Mouse (Mus musculus) spleen, adult 2 months (tissue): Measurements from ENCODE around the gene G3bp1. TPM values are rescaled to one million over a fixed set of nuclear protein-coding genes. Genes with fewer than 3 reads are reported as not detected.
A peak's percentile ranks its signal among the peaks of the same experiment; 100 is the strongest.

Experiments
- DNase-seq, 2 experiments: peaks; one replicate each; pipeline versions ENCODE4 v3.0.0 to v3.0.0-alpha.2; 2012 to 2021; ENCODE audit warnings: low spot score in 2 of 2, low read depth in 1 of 2
- H3K27ac ChIP-seq: fragments of 200-500 bp; 2 replicates; pipeline ENCODE4 v1.5.1; 2012; ENCODE audit warnings: low read length, inconsistent platforms; ENCODE audit not compliant: insufficient read depth
- H3K27me3 ChIP-seq: fragments of 200-500 bp; 2 replicates; pipeline ENCODE4 v1.6.1; 2012; ENCODE audit warnings: mild to moderate bottlenecking, moderate library complexity, low read length, inconsistent platforms; ENCODE audit not compliant: control insufficient read depth, insufficient read depth
- H3K36me3 ChIP-seq: fragments of 200-500 bp; 2 replicates; pipeline ENCODE4 v1.6.1; 2012; ENCODE audit warnings: mild to moderate bottlenecking, low read length, inconsistent platforms; ENCODE audit not compliant: control insufficient read depth, insufficient read depth
- H3K4me1 ChIP-seq: fragments of 200-500 bp; 2 replicates; pipeline ENCODE4 v1.6.1; 2011; ENCODE audit warnings: inconsistent platforms; ENCODE audit not compliant: control insufficient read depth, insufficient read depth, insufficient read length
- H3K4me3 ChIP-seq: fragments of 200-500 bp; 2 replicates; pipeline ENCODE4 v1.5.1; 2011; ENCODE audit warnings: mild to moderate bottlenecking, inconsistent platforms; ENCODE audit not compliant: insufficient read depth, insufficient read length; ENCODE audit errors: extremely low read depth
- CTCF ChIP-seq: fragments of 200-500 bp; IDR thresholded peaks from 2 replicates; pipeline ENCODE4 v1.5.1; 2011; ENCODE audit warnings: mild to moderate bottlenecking, inconsistent platforms; ENCODE audit not compliant: insufficient read depth, insufficient read length, insufficient replicate concordance; ENCODE audit errors: extremely low read depth
- POLR2A ChIP-seq: fragments of 200-500 bp; IDR thresholded peaks from 2 replicates; pipeline ENCODE4 v1.6.1; 2011; ENCODE audit warnings: low read depth, low read length, inconsistent platforms
- WGBS: fragments of 180-500 bp; shearing (Covaris S2); methylation state at CpG from one replicate; pipeline ENCODE4 v1.1.7; 2018; 5-methylcytosine and 5-hydroxymethylcytosine counted together
- polyA plus RNA-seq: library from polyadenylated mRNA; depleted of rRNA; stranded (reverse); fragments of >200 nt; gene quantifications from 2 replicates; pipeline ENCODE4 v1.2.3, GENCODE M21; 2012

Gene G3bp1
- polyA plus RNA-seq, 1 experiment = 25.1 TPM

DNA sequence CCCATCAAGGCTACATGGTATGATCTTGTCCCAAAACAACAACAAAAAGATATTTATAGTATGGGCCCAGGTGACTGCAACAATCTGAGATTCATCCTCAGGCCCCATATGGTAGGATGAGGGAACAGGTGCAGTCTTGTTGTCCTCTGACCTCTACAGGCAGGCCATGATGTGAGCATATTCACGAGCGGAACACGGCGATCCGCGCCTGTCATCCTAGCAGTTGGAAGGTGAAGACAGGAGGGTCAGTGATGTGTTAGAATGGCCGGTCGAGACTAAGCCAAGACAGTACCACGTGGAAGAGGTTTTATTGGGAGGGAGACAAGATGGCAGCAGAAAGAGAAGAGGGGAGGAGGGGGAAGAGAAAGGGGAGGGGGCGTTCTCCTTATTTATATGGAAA, 4.8 kb upstream of the G3bp1 start:
- Histone ChIP-seq H3K4me1 (peaks cover 11% of the 10 kb centered on the region; the same call in 1 of the 2 replicates), H3K27me3 (no peaks in the 10 kb centered on the region), H3K27ac (no peak overlapping the region), H3K36me3 (no peaks in the 10 kb centered on the region), H3K4me3 (no peak overlapping the region)
- TF ChIP-seq POLR2A = no peak
- TF ChIP-seq CTCF = no peak
- no peak for DNase-seq
- WGBS = 90% methylated on average over 10 of the region's 10 CpGs

DNA sequence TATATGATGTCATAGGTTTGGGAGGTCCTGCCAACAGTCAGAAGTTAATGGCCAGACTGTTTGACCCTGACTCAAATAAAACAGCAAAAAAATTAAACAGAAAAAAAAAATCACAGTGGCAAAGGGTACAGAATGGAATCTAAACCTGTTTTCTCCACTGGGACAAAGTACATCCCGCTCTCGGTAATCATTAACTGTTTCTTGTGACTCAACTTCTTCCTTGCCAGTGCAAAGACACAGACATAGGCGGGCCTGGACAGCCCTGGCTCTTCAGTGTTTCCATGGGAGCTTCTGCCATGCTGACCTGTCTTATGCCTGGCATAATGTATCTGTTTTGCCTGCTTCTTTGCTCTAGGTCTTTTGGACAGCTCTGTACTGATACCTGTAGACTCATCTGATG, 4.3 kb upstream of the G3bp1 start:
- H3K36me3 ChIP-seq = no peaks in the 10 kb centered on the region
- no peaks in the 10 kb centered on the region for H3K27me3 ChIP-seq
- no peak overlapping the region for H3K27ac ChIP-seq
- 95% methylated on average over 3 of the region's 3 CpGs for WGBS
- H3K4me3 ChIP-seq = no peak overlapping the region
- no peak for TF ChIP-seq CTCF
- no peak for TF ChIP-seq POLR2A
- DNase-seq = no peak
- peaks cover 10% of the 10 kb centered on the region; the same call in 1 of the 2 replicates for H3K4me1 ChIP-seq

DNA sequence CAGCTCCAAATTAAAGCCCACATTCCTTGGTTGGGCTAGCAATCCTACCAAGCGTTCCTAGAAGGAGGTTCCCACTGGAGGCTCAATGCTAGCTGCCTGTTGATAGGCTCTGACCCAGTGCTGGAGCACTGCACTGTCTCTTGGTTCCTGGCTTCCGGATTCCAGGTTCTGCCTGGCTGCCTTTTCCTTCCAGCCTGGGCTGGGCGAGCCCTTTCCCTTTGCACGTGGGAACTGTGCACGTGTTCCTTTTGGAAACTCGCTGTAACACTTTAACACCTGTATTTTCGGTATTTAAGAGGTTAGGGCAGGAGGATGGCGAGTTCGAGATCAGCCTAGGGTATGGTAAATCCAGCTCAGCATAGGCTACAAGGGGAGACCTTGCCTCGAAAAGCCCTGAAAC, 1.5 kb upstream of the G3bp1 start:
- Histone ChIP-seq H3K27me3 (no peaks in the 10 kb centered on the region), H3K36me3 (no peaks in the 10 kb centered on the region), H3K4me3 (no peak overlapping the region), H3K27ac (peak overlapping the region; percentile 82; the same call in 1 of the 2 replicates), H3K4me1 (peaks cover 8% of the 10 kb centered on the region; the same call in 1 of the 2 replicates)
- no peak for DNase-seq
- TF ChIP-seq POLR2A = no peak
- no peak for TF ChIP-seq CTCF
- WGBS = 81% methylated on average over 10 of the region's 10 CpGs

DNA sequence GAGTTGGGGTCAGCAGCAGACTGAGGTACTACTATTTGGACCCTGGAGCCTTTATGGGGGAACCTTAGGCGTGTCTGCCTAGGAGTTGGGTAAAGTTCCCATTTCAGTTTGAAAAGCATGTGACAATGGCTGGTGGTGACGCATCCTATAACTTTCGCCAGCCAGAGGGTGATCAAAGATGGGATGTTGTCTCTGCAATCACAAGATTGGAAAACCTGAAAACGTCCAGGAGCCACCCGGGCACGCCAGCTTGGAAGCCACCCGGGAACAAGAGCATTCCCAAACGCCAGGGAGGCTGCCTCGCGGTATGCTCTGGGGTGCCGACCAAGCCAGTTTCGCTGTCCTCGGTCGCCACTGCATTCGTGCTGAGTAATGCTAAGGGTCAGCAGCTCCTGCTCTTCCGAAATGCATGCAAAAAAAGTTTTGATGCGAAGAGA, 856 bp upstream of the G3bp1 start:
- no peaks in the 10 kb centered on the region for H3K27me3 ChIP-seq
- peak overlapping the region; percentile 82 for H3K27ac ChIP-seq
- TF ChIP-seq CTCF (no peak), POLR2A (no peak)
- peak in 1 of 2 experiments; percentile 23 for DNase-seq
- peaks cover 8% of the 10 kb centered on the region; the same call in 1 of the 2 replicates for H3K4me1 ChIP-seq
- no peaks in the 10 kb centered on the region for H3K36me3 ChIP-seq
- H3K4me3 ChIP-seq = peak overlapping the region; percentile 66
- under 1% methylated on average over 17 of the region's 17 CpGs for WGBS

DNA sequence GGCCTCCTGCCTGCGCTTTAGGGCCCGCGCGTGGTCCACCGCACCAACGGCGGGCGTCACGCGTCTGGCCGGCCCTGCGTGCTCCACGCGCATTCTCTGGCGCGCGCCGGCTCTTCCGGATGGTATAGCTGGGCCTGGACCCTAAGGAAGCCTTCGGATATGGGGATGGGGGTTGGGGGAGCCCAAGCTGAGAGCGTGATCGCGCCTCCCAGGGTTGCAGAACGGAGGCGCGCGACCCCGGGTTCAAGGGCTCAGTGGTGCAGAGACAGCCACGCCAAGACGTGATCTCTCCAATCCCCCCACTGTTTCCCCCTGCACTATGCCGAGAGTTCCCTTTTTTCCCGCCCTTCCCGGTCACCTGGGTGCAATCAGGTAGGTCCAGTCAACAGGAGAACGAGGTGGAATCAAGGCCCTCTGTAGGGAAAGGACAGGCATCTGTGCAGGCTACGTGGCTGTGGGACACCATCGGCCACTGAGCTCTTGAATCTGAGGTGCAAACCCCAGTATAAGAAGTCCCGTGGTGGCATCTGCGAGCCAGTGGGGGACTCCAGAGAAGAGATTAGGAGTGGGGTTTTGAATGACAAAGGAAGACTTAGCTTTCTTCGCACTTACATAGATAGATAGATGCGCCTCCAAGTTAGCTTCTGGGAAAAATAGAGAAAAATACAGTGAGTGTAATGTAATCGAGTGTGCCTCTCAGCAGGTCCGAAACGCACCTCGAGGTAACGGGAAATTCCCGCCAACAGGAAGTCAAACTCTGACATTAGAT, 622 bp downstream of the G3bp1 start:
- Histone ChIP-seq H3K4me1 (peaks cover 10% of the 10 kb centered on the region; the same call in 1 of the 2 replicates), H3K36me3 (no peaks in the 10 kb centered on the region; the same call in 1 of the 2 replicates), H3K27me3 (no peaks in the 10 kb centered on the region), H3K4me3 (peak overlapping the region; percentile 82), H3K27ac (peak overlapping the region; percentile 73)
- DNase-seq = peak in 1 of 2 experiments; percentile 10
- under 1% methylated on average over 46 of the region's 46 CpGs for WGBS
- TF ChIP-seq POLR2A (no peak), CTCF (no peak)

DNA sequence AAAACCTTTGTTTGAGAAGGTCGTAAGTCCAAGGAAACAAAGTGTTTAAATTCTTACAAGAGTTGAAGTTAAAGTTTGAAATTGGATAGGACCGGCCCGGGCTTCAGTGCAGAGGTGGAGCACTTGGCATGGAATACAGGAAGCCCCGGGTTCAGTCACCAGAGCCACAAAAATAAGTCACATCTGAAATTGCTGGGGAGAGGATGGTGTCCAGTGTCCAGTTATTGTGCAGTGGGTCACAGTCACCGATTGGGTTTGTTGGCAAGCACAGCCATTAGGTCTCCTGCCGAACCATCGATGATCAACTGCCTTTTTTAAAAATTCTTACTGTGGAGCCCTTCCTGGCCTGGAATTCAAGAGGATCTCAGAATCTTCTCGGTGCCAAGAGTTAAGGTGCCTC, 1.3 kb downstream of the G3bp1 start:
- H3K4me3 ChIP-seq = peak overlapping the region; percentile 82
- H3K27me3 ChIP-seq = no peaks in the 10 kb centered on the region
- no peak for DNase-seq
- no peaks in the 10 kb centered on the region; the same call in 1 of the 2 replicates for H3K36me3 ChIP-seq
- H3K27ac ChIP-seq = no peak overlapping the region
- TF ChIP-seq POLR2A = no peak
- peaks cover 10% of the 10 kb centered on the region; the same call in 1 of the 2 replicates for H3K4me1 ChIP-seq
- WGBS = 10% methylated on average over 8 of the region's 8 CpGs

DNA sequence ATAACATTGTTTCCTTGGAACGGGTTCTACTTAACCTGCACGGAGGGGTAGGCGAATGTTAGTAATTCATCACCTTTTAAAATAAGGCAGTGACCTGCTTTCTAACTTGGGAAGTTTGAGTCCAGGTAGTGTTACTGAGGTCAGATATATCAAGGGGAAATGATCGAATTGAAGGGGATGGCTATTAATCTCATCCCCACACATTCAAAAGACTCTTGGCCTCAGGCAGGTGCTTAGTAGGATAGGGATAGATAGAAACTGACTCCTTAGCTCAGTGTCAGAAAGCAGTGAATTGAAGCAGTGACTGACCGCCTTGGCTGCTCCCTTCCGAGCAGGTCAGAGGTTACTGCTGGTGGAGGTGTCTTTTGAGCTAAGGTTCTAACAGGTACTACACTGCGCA, 2.0 kb downstream of the G3bp1 start:
- H3K27me3 ChIP-seq = no peaks in the 10 kb centered on the region
- WGBS = 69% methylated on average over 7 of the region's 7 CpGs
- H3K36me3 ChIP-seq = no peaks in the 10 kb centered on the region; the same call in 1 of the 2 replicates
- no peak overlapping the region for H3K4me3 ChIP-seq
- DNase-seq = no peak
- peaks cover 10% of the 10 kb centered on the region; the same call in 1 of the 2 replicates for H3K4me1 ChIP-seq
- no peak overlapping the region for H3K27ac ChIP-seq
- TF ChIP-seq POLR2A (no peak), CTCF (no peak)
